In the genomic region with DNA sequence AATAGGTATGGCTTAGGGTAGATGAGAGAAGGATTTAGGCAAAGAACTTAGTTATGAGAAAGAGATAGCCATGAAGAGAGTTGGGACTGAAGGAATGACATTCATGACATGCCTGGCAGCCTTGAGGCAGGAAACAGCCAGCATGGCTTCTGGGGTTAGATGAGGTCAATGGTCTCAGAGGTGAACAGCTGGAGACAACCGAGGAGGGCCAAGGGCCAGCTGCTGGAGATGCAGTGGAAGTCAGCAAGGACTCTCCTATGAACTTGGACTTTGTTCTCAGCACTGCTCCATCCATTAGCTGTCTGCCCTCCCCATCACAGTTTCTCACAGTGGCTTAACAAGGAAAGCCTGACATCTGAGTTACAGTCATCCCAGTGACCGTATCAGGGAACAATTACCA, we compare ENCODE assay signal across 12 mouse cellular contexts.
DNase-seq lines count a peak whose midpoint lies in the region; ATAC-seq and TF ChIP-seq lines count a peak whose summit lies in the region.
"Had no signal": no experiment of that assay in that cellular context is flagged by ENCODE, and none has a peak within 500 bp of the region (broad histone marks: within the 10 kb centered on the region; RNA-seq: fewer than 3 reads in every experiment).

No protein-coding gene starts in this region.

- no peaks in the 10 kb centered on the region for H3K9me3 ChIP-seq in liver, embryonic 11.5 days (ENCODE audit: control insufficient read depth, low read length)
- no peaks in the 10 kb centered on the region for H3K9me3 ChIP-seq in stomach, postnatal 0 days (ENCODE audit: control insufficient read depth, low read length)
- H3K9me3 ChIP-seq: embryonic facial prominence, embryonic 15.5 days; hindbrain, embryonic 15.5 days; limb, embryonic 13.5 days had no signal

- no peak overlapping the region for H3K4me2 ChIP-seq in liver, embryonic 11.5 days
- H3K4me2 ChIP-seq in stomach, postnatal 0 days (replicated peaks; ENCODE audit: low read depth), result no peak overlapping the region
- H3K4me2 ChIP-seq: embryonic facial prominence, embryonic 15.5 days; hindbrain, embryonic 15.5 days; limb, embryonic 13.5 days had no signal

- H3K27ac ChIP-seq in liver, adult 2 months (replicated peaks; ENCODE audit: insufficient read depth, low read depth, low read length), result no peak overlapping the region
- no peak overlapping the region for H3K27ac ChIP-seq in liver, embryonic 11.5 days (ENCODE audit: low read depth, low read length)
- H3K27ac ChIP-seq in stomach, postnatal 0 days (replicated peaks), result no peak overlapping the region
- H3K27ac ChIP-seq: embryonic facial prominence, embryonic 15.5 days; hindbrain, embryonic 15.5 days; limb, embryonic 13.5 days had no signal

- TF ChIP-seq CTCF in liver, adult 2 months (IDR thresholded peaks at IDR 0.05; ENCODE audit: low read depth, low read length), result no peak
- no peak for TF ChIP-seq CTCF in stomach, postnatal 0 days (IDR thresholded peaks at IDR 0.05; ENCODE audit: low read depth)

- H3K36me3 ChIP-seq in liver, adult 2 months (ENCODE audit: control insufficient read depth, insufficient read depth, low read length), result no peaks in the 10 kb centered on the region
- no peaks in the 10 kb centered on the region for H3K36me3 ChIP-seq in liver, embryonic 11.5 days (ENCODE audit: control insufficient read depth, insufficient read depth, low read length)
- H3K36me3 ChIP-seq in stomach, postnatal 0 days (ENCODE audit: control insufficient read depth, insufficient read depth, low read length), result no peaks in the 10 kb centered on the region
- H3K36me3 ChIP-seq: embryonic facial prominence, embryonic 15.5 days; hindbrain, embryonic 15.5 days; limb, embryonic 13.5 days had no signal

- no peaks in the 10 kb centered on the region for H3K79me2 ChIP-seq in liver, adult 2 months (ENCODE audit: control insufficient read depth, insufficient read depth, low read length)

- H3K4me1 ChIP-seq in liver, adult 2 months (ENCODE audit: control insufficient read depth, insufficient read depth, low read length), result no peaks in the 10 kb centered on the region
- H3K4me1 ChIP-seq in liver, embryonic 11.5 days (replicated peaks; ENCODE audit: control insufficient read depth, insufficient read depth, low read length), result no peaks in the 10 kb centered on the region
- H3K4me1 ChIP-seq in stomach, postnatal 0 days (replicated peaks; ENCODE audit: control insufficient read depth, insufficient read depth), result no peaks in the 10 kb centered on the region
- H3K4me1 ChIP-seq: embryonic facial prominence, embryonic 15.5 days; hindbrain, embryonic 15.5 days; limb, embryonic 13.5 days had no signal

- no peak overlapping the region for H3K4me3 ChIP-seq in liver, adult 2 months (ENCODE audit: insufficient read depth, low read depth, low read length)
- no peak overlapping the region for H3K4me3 ChIP-seq in liver, embryonic 11.5 days (ENCODE audit: low read depth, low read length)
- H3K4me3 ChIP-seq in stomach, postnatal 0 days (ENCODE audit: low read depth, low read length), result no peak overlapping the region
- H3K4me3 ChIP-seq: embryonic facial prominence, embryonic 15.5 days; hindbrain, embryonic 15.5 days; limb, embryonic 13.5 days had no signal

- peak; percentile 9 for DNase-seq in liver, adult 2 months (ENCODE audit: extremely low read depth, low read depth, low spot score)
- no peak for DNase-seq in liver, embryonic 11.5 days (ENCODE audit: low spot score)
- DNase-seq in heart, adult 9 months (ENCODE audit: low spot score in 2 of 2), result peak; percentile 77 to 79
- DNase-seq in kidney, postnatal 36 days, result peak; percentile 4 to 18
- no peak for DNase-seq in stomach, postnatal 0 days (ENCODE audit: low spot score)
- no peak for DNase-seq in layer of hippocampus, adult 18-20 months (ENCODE audit: low spot score in 2 of 2)
- DNase-seq: cerebellum, adult 8-10 months had no signal

- no peak for TF ChIP-seq EP300 in stomach, postnatal 0 days (optimal IDR thresholded peaks at IDR 0.05)

- no peaks in the 10 kb centered on the region for H3K27me3 ChIP-seq in liver, adult 2 months (ENCODE audit: control insufficient read depth, insufficient read depth, low read length)
- no peaks in the 10 kb centered on the region for H3K27me3 ChIP-seq in liver, embryonic 11.5 days (replicated peaks; ENCODE audit: control insufficient read depth, insufficient read depth, low read length)
- H3K27me3 ChIP-seq in stomach, postnatal 0 days (ENCODE audit: control insufficient read depth, insufficient read depth, low read length), result no peaks in the 10 kb centered on the region
- H3K27me3 ChIP-seq: CH12.LX; hindbrain, embryonic 15.5 days had no signal

- no peak for ATAC-seq in liver, embryonic 11.5 days (replicated peaks; ENCODE audit: low FRiP score)
- ATAC-seq in stomach, postnatal 0 days (ENCODE audit: low FRiP score, low TSS enrichment), result no peak
- no peak for ATAC-seq in erythroid progenitor cell, adult 5-6 weeks (replicated peaks; ENCODE audit: low FRiP score, poor library complexity, severe bottlenecking)

- TF ChIP-seq POLR2A in liver, adult 2 months (IDR thresholded peaks at IDR 0.05; ENCODE audit: extremely low read depth, insufficient read depth, low read length), result no peak

- no peak overlapping the region for H3K9ac ChIP-seq in liver, adult 2 months (ENCODE audit: low read depth, low read length)
- H3K9ac ChIP-seq in liver, embryonic 11.5 days (ENCODE audit: low read depth, low read length), result no peak overlapping the region
- no peak overlapping the region for H3K9ac ChIP-seq in stomach, postnatal 0 days (ENCODE audit: low read length)
- H3K9ac ChIP-seq: embryonic facial prominence, embryonic 15.5 days; hindbrain, embryonic 15.5 days; limb, embryonic 13.5 days had no signal

- 67% methylated on average over 2 of the region's 2 CpGs for WGBS in liver, adult 2 months
- 64% methylated on average over 2 of the region's 2 CpGs for WGBS in liver, embryonic 11.5 days
- WGBS in stomach, postnatal 0 days, result 72% methylated on average over 2 of the region's 2 CpGs

Comparison
In these comparisons a context has a peak if more than half of its experiments do, and no peak if none do; other contexts are left out.
1. DNase-seq: peak in liver, adult 2 months (single experiment), heart, adult 9 months (2 of 2) and kidney, postnatal 36 days (2 of 2); none in liver, embryonic 11.5 days (single experiment), stomach, postnatal 0 days (single experiment) and layer of hippocampus, adult 18-20 months (0 of 2).